Mouse (Mus musculus): ENCODE measurements around the gene Cd6.

DNA sequence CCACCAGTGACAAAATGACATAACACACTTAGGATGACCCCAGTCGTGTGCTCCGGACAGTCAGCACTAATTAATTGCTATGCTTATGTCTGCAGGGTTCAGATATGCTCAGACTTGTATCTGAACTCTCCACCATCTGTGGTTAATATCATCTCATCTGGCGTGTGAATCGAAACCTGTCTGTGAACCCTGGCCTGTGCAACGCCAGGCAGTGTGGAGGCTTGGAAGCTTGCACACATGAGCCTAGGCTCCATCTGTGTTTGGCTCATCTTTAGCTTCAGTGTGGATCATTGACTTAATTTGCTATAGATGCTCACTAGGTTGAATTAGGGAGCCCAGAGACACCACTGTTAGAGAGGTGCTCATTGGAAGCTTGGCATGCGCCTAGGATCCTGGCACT, 67.4 kb downstream of the Cd6 start:
- TF ChIP-seq CTCF (IDR thresholded peaks at IDR 0.05; ENCODE audit: control insufficient read depth, insufficient read depth, low read length) (no peak), POLR2A (IDR thresholded peaks at IDR 0.05; ENCODE audit: borderline replicate concordance, control insufficient read depth, low read depth, low read length) (no peak)
